Mouse (Mus musculus) midbrain, embryonic 15.5 days (tissue): ENCODE measurements at regions not wholly inside any gene's neighbourhood (a gene's known extent, or its start where the extent isn't known, plus 50 kb on each side); places are given as distances from the start of the nearest gene placed in this dataset.
A peak's percentile ranks its signal among the peaks of the same experiment; 100 is the strongest.
"Not testable (repeated sequence)": the region's sequence is repeated elsewhere in the genome, so short reads cannot be mapped to it uniquely, and the experiment has no call there.

ENCODE experiments used
- ATAC-seq: fragments of 200-750 bp; cut with Nextera tagmentation; replicated peaks from 2 replicates; pipeline ENCODE4 v1.8.0; 2017; ENCODE audit warnings: moderate TSS enrichment
- H3K27ac ChIP-seq: fragments of 300-500 bp; sonication (generic); 2 replicates; pipeline ENCODE4 v1.5.1; 2015; ENCODE audit warnings: mild to moderate bottlenecking, inconsistent platforms
- H3K27me3 ChIP-seq: fragments of 300-500 bp; sonication (generic); replicated peaks from 2 replicates; pipeline ENCODE4 v1.6.1; 2015; ENCODE audit warnings: inconsistent platforms
- H3K36me3 ChIP-seq: fragments of 300-500 bp; sonication (generic); replicated peaks from 2 replicates; pipeline ENCODE4 v1.6.1; 2015; ENCODE audit warnings: inconsistent platforms
- H3K4me1 ChIP-seq: fragments of 300-500 bp; sonication (generic); 2 replicates; pipeline ENCODE4 v1.6.1; 2015; ENCODE audit warnings: inconsistent platforms
- H3K4me2 ChIP-seq: fragments of 300-500 bp; sonication (generic); 2 replicates; pipeline ENCODE4 v1.6.1; 2015; ENCODE audit warnings: inconsistent platforms, mild to moderate bottlenecking, moderate library complexity
- H3K4me3 ChIP-seq: fragments of 300-500 bp; sonication (generic); 2 replicates; pipeline ENCODE4 v1.5.1; 2015; ENCODE audit warnings: mild to moderate bottlenecking, inconsistent platforms
- H3K9ac ChIP-seq: fragments of 300-500 bp; sonication (generic); 2 replicates; pipeline ENCODE4 v1.6.1; 2015; ENCODE audit warnings: mild to moderate bottlenecking, inconsistent platforms
- H3K9me3 ChIP-seq: fragments of 300-500 bp; sonication (generic); 2 replicates; pipeline ENCODE4 v1.6.1; 2016; ENCODE audit warnings: inconsistent platforms
- WGBS: fragments of 180-500 bp; shearing (Covaris S2); methylation state at CpG from one replicate; pipeline ENCODE4 v1.1.7; 2015; ENCODE audit warnings: mixed read lengths; 5-methylcytosine and 5-hydroxymethylcytosine counted together

GRCm38 (mm10) chr12:17852138-17852537, 161.5 kb downstream of the Hpcal1 start:
- ATAC-seq, H3K27me3 ChIP-seq: not testable (repeated sequence)
- WGBS = 61% methylated on average over 3 of the region's 3 CpGs

GRCm38 (mm10) chr12:17872491-17872890, 181.8 kb downstream of the Hpcal1 start:
- H3K27ac ChIP-seq, H3K36me3 ChIP-seq, H3K9ac ChIP-seq, H3K27me3 ChIP-seq, H3K4me3 ChIP-seq, H3K4me1 ChIP-seq, H3K9me3 ChIP-seq, H3K4me2 ChIP-seq, ATAC-seq: not testable (repeated sequence)
- 87% methylated on average over 6 of the region's 6 CpGs for WGBS

More at GRCm38 (mm10) chr12:17852138-17852537, 161.5 kb downstream of the Hpcal1 start:
- not testable (repeated sequence) for H3K9me3 ChIP-seq, H3K9ac ChIP-seq, H3K36me3 ChIP-seq, H3K4me2 ChIP-seq, H3K27ac ChIP-seq, H3K4me1 ChIP-seq, H3K4me3 ChIP-seq

GRCm38 (mm10) chr12:17881371-17882116, 190.9 kb downstream of the Hpcal1 start:
- peak; percentile 100 for ATAC-seq
- Histone ChIP-seq H3K4me3 (peak overlapping the region; percentile 88), H3K9ac (peak overlapping the region; percentile 86), H3K4me2 (peak overlapping the region; percentile 66), H3K4me1 (no peaks in the 10 kb centered on the region), H3K27me3 (no peaks in the 10 kb centered on the region), H3K27ac (peak overlapping the region; percentile 90), H3K9me3 (no peaks in the 10 kb centered on the region), H3K36me3 (no peaks in the 10 kb centered on the region)
- WGBS = under 1% methylated on average over 59 of the region's 59 CpGs

- H3K27ac ChIP-seq = peak overlapping the region; percentile 90
- 2% methylated on average over 61 of the region's 65 CpGs for WGBS
- not testable (repeated sequence) for H3K27me3 ChIP-seq, H3K9me3 ChIP-seq, H3K36me3 ChIP-seq, ATAC-seq, H3K4me1 ChIP-seq
- H3K4me3 ChIP-seq = peak overlapping the region; percentile 88
- H3K4me2 ChIP-seq = peak overlapping the region; percentile 66
- H3K9ac ChIP-seq = peak overlapping the region; percentile 86
Measured at GRCm38 (mm10) chr12:17882117-17883116, 191.8 kb downstream of the Hpcal1 start.

GRCm38 (mm10) chr12:17891663-17892310, 201.1 kb downstream of the Hpcal1 start:
- Histone ChIP-seq H3K36me3 (peaks cover 11% of the 10 kb centered on the region), H3K9me3 (peaks cover 24% of the 10 kb centered on the region)
- WGBS = 95% methylated on average over 6 of the region's 6 CpGs
- H3K9ac ChIP-seq, H3K4me1 ChIP-seq, ATAC-seq, H3K27ac ChIP-seq, H3K27me3 ChIP-seq, H3K4me3 ChIP-seq, H3K4me2 ChIP-seq: not testable (repeated sequence)

- H3K27ac ChIP-seq, H3K4me3 ChIP-seq, H3K36me3 ChIP-seq, H3K4me1 ChIP-seq, H3K4me2 ChIP-seq, H3K27me3 ChIP-seq, H3K9me3 ChIP-seq, H3K9ac ChIP-seq, ATAC-seq: not testable (repeated sequence)
- 95% methylated on average over 3 of the region's 3 CpGs for WGBS
Measured at GRCm38 (mm10) chr12:17913058-17913457, 222.4 kb downstream of the Hpcal1 start.
